Mouse (Mus musculus): ENCODE results near the gene Mrpl47. TPM values are rescaled to one million over a fixed set of nuclear protein-coding genes. Genes with fewer than 3 reads are reported as not detected.
"Not testable (repeated sequence)": the region's sequence is repeated elsewhere in the genome, so short reads cannot be mapped to it uniquely, and the experiment has no call there.

Gene Mrpl47
- polyA plus RNA-seq, 1 experiment from 2014 or later, result 31.7 TPM

- peaks cover 31% of the 10 kb centered on the region for H3K36me3 ChIP-seq
- peaks cover 31% of the 10 kb centered on the region for H3K4me1 ChIP-seq
- peak within 1 kb of the TSS; percentile 77 for H3K9ac ChIP-seq (replicated peaks)
- H3K9me3 ChIP-seq (replicated peaks), result no peaks in the 10 kb centered on the region
- H3K27me3 ChIP-seq (replicated peaks), result no peaks in the 10 kb centered on the region
- peak within 1 kb of the TSS; percentile 93 for H3K4me3 ChIP-seq (replicated peaks)
- peak within 1 kb of the TSS; percentile 74 for H3K4me2 ChIP-seq
- ATAC-seq (ENCODE audit: low FRiP score), result peak; percentile 99
- WGBS, result under 1% methylated on average over 62 of the region's 62 CpGs
- peak within 1 kb of the TSS; percentile 90 for H3K27ac ChIP-seq (replicated peaks)
Measured at GRCm38 (mm10) chr3:32736244-32737171, 897 bp downstream of the Mrpl47 start, which contains the start of gene Ndufb5. Gene Ndufb5, plus strand, starts transcription at chr3:32736990.

- Histone ChIP-seq H3K9me3 (replicated peaks) (no peaks in the 10 kb centered on the region), H3K36me3 (peaks cover 88% of the 10 kb centered on the region), H3K4me3 (replicated peaks) (no peak overlapping the region), H3K4me1 (no peaks in the 10 kb centered on the region), H3K4me2 (no peak overlapping the region), H3K27ac (replicated peaks) (no peak overlapping the region), H3K27me3 (replicated peaks) (no peaks in the 10 kb centered on the region), H3K9ac (replicated peaks) (no peak overlapping the region)
- ATAC-seq (ENCODE audit: low FRiP score), result no peak
- WGBS, result 83% methylated on average over 4 of the region's 4 CpGs
Measured at GRCm38 (mm10) chr3:32727861-32728260, 9.5 kb downstream of the Mrpl47 start.

GRCm38 (mm10) chr3:32725951-32726350 lies 11.5 kb downstream of the Mrpl47 start:
- no peak for ATAC-seq (ENCODE audit: low FRiP score)
- no peak overlapping the region for H3K27ac ChIP-seq (replicated peaks)
- no peak overlapping the region for H3K4me3 ChIP-seq (replicated peaks)
- no peaks in the 10 kb centered on the region for H3K9me3 ChIP-seq (replicated peaks)
- WGBS, result 84% methylated on average over 5 of the region's 5 CpGs
- no peak overlapping the region for H3K9ac ChIP-seq (replicated peaks)
- no peak overlapping the region for H3K4me2 ChIP-seq
- H3K36me3 ChIP-seq, result peaks cover 91% of the 10 kb centered on the region
- H3K27me3 ChIP-seq (replicated peaks), result no peaks in the 10 kb centered on the region
- no peaks in the 10 kb centered on the region for H3K4me1 ChIP-seq

- no peaks in the 10 kb centered on the region for H3K27me3 ChIP-seq (replicated peaks)
- no peak overlapping the region for H3K27ac ChIP-seq (replicated peaks)
- WGBS, result 95% methylated on average over 7 of the region's 7 CpGs
- no peak overlapping the region for H3K4me3 ChIP-seq (replicated peaks)
- H3K4me1 ChIP-seq, result no peaks in the 10 kb centered on the region
- H3K9ac ChIP-seq (replicated peaks), result no peak overlapping the region
- peaks cover 92% of the 10 kb centered on the region for H3K36me3 ChIP-seq
- H3K4me2 ChIP-seq, result no peak overlapping the region
- H3K9me3 ChIP-seq (replicated peaks), result no peaks in the 10 kb centered on the region
- ATAC-seq (ENCODE audit: low FRiP score), result no peak
Measured at GRCm38 (mm10) chr3:32724191-32724590, 13.2 kb downstream of the Mrpl47 start.

- WGBS, result 91% methylated on average over 5 of the region's 5 CpGs
- no peak overlapping the region for H3K4me2 ChIP-seq
- peaks cover 94% of the 10 kb centered on the region for H3K36me3 ChIP-seq
- no peak for ATAC-seq (ENCODE audit: low FRiP score)
- H3K27me3 ChIP-seq (replicated peaks), result no peaks in the 10 kb centered on the region
- no peaks in the 10 kb centered on the region for H3K9me3 ChIP-seq (replicated peaks)
- H3K27ac ChIP-seq (replicated peaks), result no peak overlapping the region
- no peak overlapping the region for H3K9ac ChIP-seq (replicated peaks)
- no peak overlapping the region for H3K4me3 ChIP-seq (replicated peaks)
- H3K4me1 ChIP-seq, result no peaks in the 10 kb centered on the region
Measured at GRCm38 (mm10) chr3:32718271-32718670, 19.1 kb downstream of the Mrpl47 start.

- H3K36me3 ChIP-seq, result peaks cover 94% of the 10 kb centered on the region
- not testable (repeated sequence) for H3K27ac ChIP-seq (replicated peaks); H3K9me3 ChIP-seq (replicated peaks); H3K4me2 ChIP-seq; H3K27me3 ChIP-seq (replicated peaks); H3K9ac ChIP-seq (replicated peaks); H3K4me1 ChIP-seq; ATAC-seq (ENCODE audit: low FRiP score); H3K4me3 ChIP-seq (replicated peaks)
- 97% methylated on average over 6 of the region's 6 CpGs for WGBS
Measured at GRCm38 (mm10) chr3:32717403-32717802, 20.0 kb downstream of the Mrpl47 start.

GRCm38 (mm10) chr3:32713711-32714110 lies 23.7 kb downstream of the Mrpl47 start:
- no peak overlapping the region for H3K27ac ChIP-seq (replicated peaks)
- no peak for ATAC-seq (ENCODE audit: low FRiP score)
- 94% methylated on average over 3 of the region's 3 CpGs for WGBS
- H3K9me3 ChIP-seq (replicated peaks), result no peaks in the 10 kb centered on the region
- H3K4me3 ChIP-seq (replicated peaks), result no peak overlapping the region
- H3K36me3 ChIP-seq, result peaks cover 67% of the 10 kb centered on the region
- peaks cover 14% of the 10 kb centered on the region for H3K4me1 ChIP-seq
- no peak overlapping the region for H3K4me2 ChIP-seq
- no peak overlapping the region for H3K9ac ChIP-seq (replicated peaks)
- H3K27me3 ChIP-seq (replicated peaks), result no peaks in the 10 kb centered on the region

GRCm38 (mm10) chr3:32709388-32709787 lies 28.0 kb downstream of the Mrpl47 start:
- ATAC-seq (ENCODE audit: low FRiP score), result no peak
- peak overlapping the region; percentile 75 for H3K9ac ChIP-seq (replicated peaks)
- H3K4me2 ChIP-seq, result peak overlapping the region; percentile 69
- peak overlapping the region; percentile 92 for H3K27ac ChIP-seq (replicated peaks)
- WGBS, result 10% methylated on average over 9 of the region's 9 CpGs
- no peaks in the 10 kb centered on the region for H3K27me3 ChIP-seq (replicated peaks)
- peak overlapping the region; percentile 85 for H3K4me3 ChIP-seq (replicated peaks)
- H3K9me3 ChIP-seq (replicated peaks), result no peaks in the 10 kb centered on the region
- H3K4me1 ChIP-seq, result peaks cover 14% of the 10 kb centered on the region
- peaks cover 27% of the 10 kb centered on the region for H3K36me3 ChIP-seq

GRCm38 (mm10) chr3:32708368-32709231 lies 28.8 kb downstream of the Mrpl47 start:
- Histone ChIP-seq H3K27me3 (replicated peaks) (no peaks in the 10 kb centered on the region), H3K27ac (replicated peaks) (peak overlapping the region; percentile 92), H3K4me1 (peaks cover 14% of the 10 kb centered on the region), H3K4me3 (replicated peaks) (peak overlapping the region; percentile 85), H3K9me3 (replicated peaks) (no peaks in the 10 kb centered on the region), H3K4me2 (peak overlapping the region; percentile 69), H3K9ac (replicated peaks) (peak overlapping the region; percentile 75), H3K36me3 (peaks cover 20% of the 10 kb centered on the region)
- peak; percentile 100 for ATAC-seq (ENCODE audit: low FRiP score)
- under 1% methylated on average over 89 of the region's 90 CpGs for WGBS

- peak overlapping the region; percentile 51; the same call in 1 of the 2 replicates for H3K27ac ChIP-seq (replicated peaks)
- 0 out of 2 replicates have a peak overlapping the region, but pooled peaks have one; percentile 26 for H3K9ac ChIP-seq (replicated peaks)
- peaks cover 14% of the 10 kb centered on the region for H3K4me1 ChIP-seq
- WGBS, result 1% methylated on average over 4 of the region's 4 CpGs
- H3K27me3 ChIP-seq (replicated peaks), result no peaks in the 10 kb centered on the region
- ATAC-seq (ENCODE audit: low FRiP score), result no peak
- H3K36me3 ChIP-seq, result peaks cover 14% of the 10 kb centered on the region
- peak overlapping the region; percentile 69 for H3K4me2 ChIP-seq
- H3K4me3 ChIP-seq (replicated peaks), result peak overlapping the region; percentile 85
- H3K9me3 ChIP-seq (replicated peaks), result no peaks in the 10 kb centered on the region
Measured at GRCm38 (mm10) chr3:32708052-32708367, 29.4 kb downstream of the Mrpl47 start.

GRCm38 (mm10) chr3:32705647-32706348 lies 31.6 kb downstream of the Mrpl47 start, which contains the start of gene Actl6a:
Gene Actl6a, plus strand, starts transcription at chr3:32706298.
- WGBS, result 85% methylated on average over 9 of the region's 9 CpGs
- H3K4me1 ChIP-seq, result peaks cover 11% of the 10 kb centered on the region
- H3K4me2 ChIP-seq; H3K9ac ChIP-seq (replicated peaks); H3K27me3 ChIP-seq (replicated peaks); H3K36me3 ChIP-seq; H3K27ac ChIP-seq (replicated peaks); H3K9me3 ChIP-seq (replicated peaks); ATAC-seq (ENCODE audit: low FRiP score); H3K4me3 ChIP-seq (replicated peaks): not testable (repeated sequence)
